In the genomic region with DNA sequence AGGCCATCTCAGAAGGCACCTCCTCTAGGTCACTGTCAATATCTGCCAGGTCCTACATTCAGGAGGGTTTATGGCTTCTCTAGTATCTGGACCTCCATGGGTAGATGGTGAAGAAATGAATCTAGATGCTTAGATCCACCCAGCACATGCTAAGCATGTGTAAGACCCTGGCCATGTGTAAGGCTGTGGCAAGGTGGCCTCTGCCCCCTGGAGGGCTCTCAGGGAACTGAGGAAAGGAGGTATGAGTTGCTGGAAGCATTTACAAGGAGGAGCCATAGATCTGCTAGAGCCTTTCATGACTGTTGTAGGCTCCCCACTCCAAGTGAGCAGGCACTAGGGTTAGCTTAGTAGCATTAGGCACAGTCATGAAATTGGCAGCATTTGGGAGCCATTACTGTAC, we compare ENCODE assay signal across 9 mouse cellular contexts.
DNase-seq lines count a peak whose midpoint lies in the region; ATAC-seq and TF ChIP-seq lines count a peak whose summit lies in the region.
"Had no signal": no experiment of that assay in that cellular context is flagged by ENCODE, and none has a peak within 500 bp of the region (broad histone marks: within the 10 kb centered on the region; RNA-seq: fewer than 3 reads in every experiment).

No protein-coding gene starts in this region.

- H3K36me3 ChIP-seq in forebrain, embryonic 15.5 days: no peaks in the 10 kb centered on the region
- no peaks in the 10 kb centered on the region for H3K36me3 ChIP-seq in forebrain, embryonic 10.5 days (replicated peaks)
- no peaks in the 10 kb centered on the region for H3K36me3 ChIP-seq in lung, embryonic 14.5 days (ENCODE audit: insufficient read depth)
- H3K36me3 ChIP-seq in thymus, adult 2 months (ENCODE audit: control insufficient read depth, insufficient read depth, low read length): no peaks in the 10 kb centered on the region

- no peaks in the 10 kb centered on the region for H3K27me3 ChIP-seq in forebrain, embryonic 15.5 days
- no peaks in the 10 kb centered on the region for H3K27me3 ChIP-seq in forebrain, embryonic 10.5 days (ENCODE audit: poor library complexity, severe bottlenecking)
- no peaks in the 10 kb centered on the region for H3K27me3 ChIP-seq in lung, embryonic 14.5 days (ENCODE audit: insufficient read depth, low read length)
- no peaks in the 10 kb centered on the region for H3K27me3 ChIP-seq in thymus, adult 2 months (ENCODE audit: control insufficient read depth, insufficient read depth, low read length)

- TF ChIP-seq CTCF in lung, embryonic 14.5 days (IDR thresholded peaks at IDR 0.05; ENCODE audit: low read depth): peak; percentile 67
- 0 out of 2 replicates have a peak, but pooled peaks have one; percentile 34 for TF ChIP-seq CTCF in thymus, adult 2 months (IDR thresholded peaks at IDR 0.05; ENCODE audit: borderline replicate concordance, control insufficient read depth, extremely low read depth, insufficient read depth, low read length, poor library complexity)

- TF ChIP-seq POLR2A in thymus, adult 2 months (IDR thresholded peaks at IDR 0.05; ENCODE audit: control insufficient read depth, extremely low read depth, insufficient read depth, low read length, poor library complexity): no peak

- H3K4me2 ChIP-seq in forebrain, embryonic 15.5 days (replicated peaks): no peak overlapping the region
- no peak overlapping the region for H3K4me2 ChIP-seq in lung, embryonic 14.5 days

- no peak overlapping the region for H3K9ac ChIP-seq in forebrain, embryonic 15.5 days (replicated peaks)
- H3K9ac ChIP-seq in lung, embryonic 14.5 days: no peak overlapping the region

- H3K27ac ChIP-seq in forebrain, embryonic 15.5 days (replicated peaks): no peak overlapping the region
- H3K27ac ChIP-seq in forebrain, embryonic 10.5 days: no peak overlapping the region
- no peak overlapping the region for H3K27ac ChIP-seq in lung, embryonic 14.5 days (ENCODE audit: low read depth)
- no peak overlapping the region for H3K27ac ChIP-seq in thymus, adult 2 months (ENCODE audit: control insufficient read depth, insufficient read depth, low read length)

- no peak overlapping the region for H3K4me3 ChIP-seq in forebrain, embryonic 15.5 days
- no peak overlapping the region for H3K4me3 ChIP-seq in forebrain, embryonic 10.5 days
- H3K4me3 ChIP-seq in lung, embryonic 14.5 days (ENCODE audit: low read depth, low read length): no peak overlapping the region
- no peak overlapping the region for H3K4me3 ChIP-seq in thymus, adult 2 months (ENCODE audit: control insufficient read depth, insufficient read depth, low read length)

- H3K9me3 ChIP-seq in forebrain, embryonic 15.5 days: no peaks in the 10 kb centered on the region
- no peaks in the 10 kb centered on the region for H3K9me3 ChIP-seq in forebrain, embryonic 10.5 days
- no peaks in the 10 kb centered on the region for H3K9me3 ChIP-seq in lung, embryonic 14.5 days (ENCODE audit: low read depth, low read length)

- no peak for DNase-seq in forebrain, embryonic 10.5 days (ENCODE audit: extremely low spot score, low spot score)
- DNase-seq in lung, embryonic 14.5 days: peak; percentile 63
- DNase-seq in lung, postnatal 36 days: no peak
- DNase-seq in kidney, postnatal 14 days: peak; percentile 42
- DNase-seq in thymus, adult 2 months: peak; percentile 61
- no peak for DNase-seq in right cerebral cortex, postnatal 14 days
- DNase-seq in gastrocnemius, adult 8-10 months (ENCODE audit: low spot score in 2 of 2): no peak
- DNase-seq: cerebellum, adult 11-12 months had no signal

- no peaks in the 10 kb centered on the region for H3K4me1 ChIP-seq in forebrain, embryonic 15.5 days
- H3K4me1 ChIP-seq in forebrain, embryonic 10.5 days: peaks cover 29% of the 10 kb centered on the region
- peaks cover 23% of the 10 kb centered on the region for H3K4me1 ChIP-seq in lung, embryonic 14.5 days (ENCODE audit: insufficient read depth)
- H3K4me1 ChIP-seq in thymus, adult 2 months (replicated peaks; ENCODE audit: control insufficient read depth, insufficient read depth, low read length): peaks cover 39% of the 10 kb centered on the region

- ATAC-seq in forebrain, embryonic 15.5 days (replicated peaks): 0 out of 2 replicates have a peak, but pooled peaks have one; percentile 24
- ATAC-seq in lung, embryonic 14.5 days (ENCODE audit: insufficient read depth): no peak

Comparison
In these comparisons a context has a peak if more than half of its experiments do, and no peak if none do; other contexts are left out.
1. DNase-seq: peak in lung, embryonic 14.5 days (single experiment), kidney, postnatal 14 days (single experiment) and thymus, adult 2 months (single experiment); none in forebrain, embryonic 10.5 days (single experiment), lung, postnatal 36 days (single experiment), right cerebral cortex, postnatal 14 days (single experiment) and gastrocnemius, adult 8-10 months (0 of 2).